Mouse (Mus musculus) gastrocnemius, adult 2 months (tissue): Measurements from ENCODE around the gene Bnipl. TPM values are rescaled to one million over a fixed set of nuclear protein-coding genes. Genes with fewer than 3 reads are reported as not detected.

Experiments
- DNase-seq: peaks from one replicate; pipeline ENCODE4 v3.0.0; 2022
- H3K27ac ChIP-seq: fragments of 200-600 bp; 2 replicates; pipeline ENCODE4 v1.8.1; 2022; ENCODE audit warnings: mild to moderate bottlenecking
- H3K4me3 ChIP-seq: fragments of 200-600 bp; 2 replicates; pipeline ENCODE4 v1.8.1; 2022; ENCODE audit warnings: mild to moderate bottlenecking, moderate library complexity
- CTCF ChIP-seq: fragments of 200-600 bp; IDR thresholded peaks from 2 replicates; pipeline ENCODE4 v1.8.1; 2022; ENCODE audit warnings: antibody characterized with exemption, mild to moderate bottlenecking, moderate library complexity
- intact Hi-C: fragments of 180-260 bp; cut with DNase I; formaldehyde crosslinking; loops from one replicate; pipeline ENCODE4 v1.15.1; 2025
- long read RNA-seq, 2 experiments: library from polyadenylated mRNA; stranded (forward); transcript quantifications; one replicate each; pipeline ENCODE4 v2.0.0; 2021
- total RNA-seq, 2 experiments: library from RNA; stranded (reverse); gene quantifications; 2 replicates each; pipeline ENCODE4 v1.2.3; 2021

The Bnipl gene
- under 1 TPM in 1 of 2 experiments, not detected in 1; 0.31 TPM for total RNA-seq
- long read RNA-seq, experiment 1: 0 reads
- long read RNA-seq, experiment 2: 0 reads

GRCm38 (mm10) chr3:95250783-95251424 lies at the start of gene Bnipl:
Gene Bnipl (minus strand): TSS chr3:95251193.
- TF ChIP-seq CTCF: no peak
- no peak for DNase-seq
- H3K4me3 ChIP-seq: no peak within 1 kb of the TSS
- no peak within 1 kb of the TSS for H3K27ac ChIP-seq
- intact Hi-C loops: no loop called here

- no peak for TF ChIP-seq CTCF
- intact Hi-C loops: no loop called here
- no peak for DNase-seq
- H3K4me3 ChIP-seq: no peak overlapping the region
- H3K27ac ChIP-seq: no peak overlapping the region
These were observed 47.0 kb upstream of the Bnipl start for GRCm38 (mm10) chr3:95298018-95298417.

- Histone ChIP-seq H3K4me3 (no peak overlapping the region), H3K27ac (no peak overlapping the region)
- intact Hi-C loops: no loop called here
- peak; percentile 76 for TF ChIP-seq CTCF
- no peak for DNase-seq
These were observed 45.1 kb upstream of the Bnipl start for GRCm38 (mm10) chr3:95296103-95296469.

DNA sequence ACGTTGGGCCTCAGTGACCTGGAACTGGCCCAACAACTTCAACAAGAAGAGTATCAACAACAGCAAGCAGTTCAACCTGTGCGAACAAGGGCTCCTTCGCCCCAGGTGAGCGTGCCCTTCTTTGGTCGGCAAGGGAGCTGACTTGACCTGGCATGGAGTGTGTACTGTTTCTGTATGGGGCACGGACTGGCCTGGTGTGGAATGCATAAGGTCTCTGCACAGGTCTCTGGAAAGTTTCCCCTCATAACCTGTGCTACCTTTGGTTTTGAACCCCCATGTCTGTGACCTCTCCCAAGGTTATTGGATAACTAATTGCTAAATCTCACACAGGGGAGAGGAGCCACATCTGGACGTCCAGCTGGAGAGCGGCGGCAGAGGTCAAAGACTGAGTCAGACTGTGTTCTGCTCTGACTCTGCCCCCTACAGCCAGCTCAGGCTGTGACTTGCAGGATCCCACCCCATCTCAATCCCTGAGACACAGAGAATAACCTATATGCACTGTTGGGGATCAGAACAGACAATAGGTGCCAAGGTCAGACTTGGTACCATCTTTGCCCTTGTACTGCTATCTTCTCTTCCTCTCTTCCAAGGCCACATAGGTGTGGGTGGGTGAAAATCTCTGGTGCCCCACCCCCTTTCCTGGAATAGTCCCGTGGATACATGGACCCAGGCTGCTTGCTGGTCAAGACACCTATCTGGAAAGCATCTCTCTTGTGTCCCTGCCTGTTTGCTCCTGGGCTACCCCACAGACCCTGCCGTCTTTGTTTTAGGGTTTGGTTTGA lies 44.5 kb upstream of the Bnipl start:
- no peak for DNase-seq
- intact Hi-C loops: no loop called here
- TF ChIP-seq CTCF: no peak
- Histone ChIP-seq H3K4me3 (no peak overlapping the region), H3K27ac (no peak overlapping the region; the same call in 1 of the 2 replicates)

DNA sequence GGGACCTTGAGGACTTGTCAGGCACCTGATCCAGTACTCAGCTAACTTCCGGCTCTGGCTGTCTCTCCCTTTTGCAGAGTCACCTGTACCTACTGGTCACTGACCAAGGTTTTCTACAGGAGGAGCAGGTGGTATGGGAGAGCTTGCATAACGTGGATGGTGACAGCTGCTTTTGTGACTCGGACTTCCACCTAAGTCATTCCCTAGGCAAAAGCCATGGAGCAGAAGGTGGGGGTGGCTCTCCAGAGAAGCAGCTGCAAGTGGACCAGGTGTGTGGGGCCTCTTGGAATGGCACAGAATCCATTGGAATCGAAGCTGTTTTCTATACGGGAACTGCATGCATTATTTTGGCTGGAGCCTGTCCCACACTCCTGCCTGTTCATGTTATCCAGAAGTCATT lies 43.7 kb upstream of the Bnipl start:
- TF ChIP-seq CTCF: no peak
- Histone ChIP-seq H3K4me3 (no peak overlapping the region), H3K27ac (no peak overlapping the region)
- no peak for DNase-seq
- intact Hi-C loops: no loop called here

GRCm38 (mm10) chr3:95294316-95294715 lies 43.3 kb upstream of the Bnipl start:
- Histone ChIP-seq H3K27ac (no peak overlapping the region), H3K4me3 (no peak overlapping the region)
- TF ChIP-seq CTCF: no peak
- no peak for DNase-seq
- intact Hi-C loops: no loop called here

GRCm38 (mm10) chr3:95293537-95293936 lies 42.5 kb upstream of the Bnipl start:
- no peak for DNase-seq
- intact Hi-C loops: no loop called here
- no peak overlapping the region for H3K4me3 ChIP-seq
- TF ChIP-seq CTCF: no peak
- H3K27ac ChIP-seq: peak overlapping the region; percentile 6; the same call in 1 of the 2 replicates

GRCm38 (mm10) chr3:95292899-95293298 lies 41.9 kb upstream of the Bnipl start:
- no peak for TF ChIP-seq CTCF
- intact Hi-C loops: no loop called here
- no peak for DNase-seq

DNA sequence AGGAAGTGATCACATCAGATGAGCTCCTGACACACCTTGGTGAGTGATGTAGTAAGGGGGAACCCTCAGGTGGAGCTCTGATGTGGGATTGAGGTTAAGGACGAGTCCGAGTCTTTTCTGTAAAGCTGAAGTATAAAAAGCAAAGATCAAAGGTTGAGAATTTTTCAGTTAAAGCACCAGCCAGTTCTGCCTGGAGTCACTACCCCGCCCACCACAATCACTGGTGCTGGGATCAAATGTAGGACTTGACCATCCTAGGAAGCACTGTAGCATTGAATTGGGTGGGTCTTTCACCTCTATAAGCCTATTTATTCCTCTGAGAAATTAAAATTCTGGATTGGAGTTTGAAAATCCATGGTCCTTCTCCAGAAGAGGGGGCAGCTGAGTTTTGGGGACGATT lies 40.0 kb upstream of the Bnipl start:
- Histone ChIP-seq H3K4me3 (no peak overlapping the region), H3K27ac (no peak overlapping the region)
- TF ChIP-seq CTCF: no peak
- DNase-seq: no peak
- intact Hi-C loops: no loop called here

More at GRCm38 (mm10) chr3:95292899-95293298, 41.9 kb upstream of the Bnipl start:
- Histone ChIP-seq H3K4me3 (no peak overlapping the region), H3K27ac (peak overlapping the region; percentile 6; the same call in 1 of the 2 replicates)

GRCm38 (mm10) chr3:95290156-95290555 lies 39.2 kb upstream of the Bnipl start:
- Histone ChIP-seq H3K27ac (no peak overlapping the region), H3K4me3 (no peak overlapping the region)
- DNase-seq: no peak
- no peak for TF ChIP-seq CTCF
- intact Hi-C loops: no loop called here

DNA sequence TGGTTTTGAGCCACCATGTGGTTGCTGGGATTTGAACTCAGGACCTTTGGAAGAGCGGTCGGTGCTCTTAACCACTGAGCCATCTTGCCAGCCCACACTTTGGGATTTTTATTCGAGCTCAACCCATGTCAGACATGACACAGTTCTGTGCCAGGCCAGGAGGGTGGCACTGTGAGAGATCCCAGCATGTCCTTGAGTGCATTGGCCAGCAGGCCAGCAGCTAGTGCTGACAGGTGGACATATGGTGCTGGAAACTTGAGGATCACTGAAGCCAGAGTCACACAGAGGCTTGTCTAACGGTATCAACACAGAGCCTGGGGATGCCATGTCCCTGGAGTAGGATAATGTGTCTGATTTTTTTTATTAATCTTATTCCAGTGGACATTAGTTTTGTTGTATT lies 38.4 kb upstream of the Bnipl start:
- intact Hi-C loops: no loop called here
- DNase-seq: no peak
- no peak overlapping the region for H3K27ac ChIP-seq
- TF ChIP-seq CTCF: no peak
- no peak overlapping the region for H3K4me3 ChIP-seq

- intact Hi-C loops: loop anchor here (2.0 kb wide), 1 partner anchor 23 kb away; no protein-coding TSS in a partner anchor
- Histone ChIP-seq H3K27ac (no peak overlapping the region), H3K4me3 (no peak overlapping the region)
- no peak for DNase-seq
- no peak for TF ChIP-seq CTCF
These were observed 36.5 kb upstream of the Bnipl start for GRCm38 (mm10) chr3:95287541-95287940.

DNA sequence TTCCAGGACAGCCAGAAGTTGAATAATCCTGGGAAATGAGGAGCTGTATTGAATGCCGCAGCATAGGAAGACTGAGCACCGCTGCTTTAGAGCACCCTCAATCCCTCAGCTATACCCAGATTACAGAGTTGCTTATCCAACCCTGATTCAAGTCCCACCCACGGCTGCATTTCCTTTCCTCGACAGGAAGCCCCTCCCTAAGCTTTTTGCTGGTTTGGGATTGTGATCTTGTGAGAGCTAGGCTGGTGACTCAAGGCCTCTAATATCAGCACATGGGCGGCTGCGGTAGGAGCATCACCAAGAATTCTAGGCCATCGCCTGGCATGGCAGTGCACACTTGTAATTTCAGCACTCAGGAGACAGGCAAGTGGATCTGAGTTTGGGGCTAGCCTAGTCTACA lies 35.5 kb upstream of the Bnipl start:
- Histone ChIP-seq H3K27ac (peak overlapping the region; percentile 66), H3K4me3 (peak overlapping the region; percentile 35)
- no peak for TF ChIP-seq CTCF
- no peak for DNase-seq
- intact Hi-C loops: loop anchor here (2.0 kb wide), 1 partner anchor 24 kb away; no protein-coding TSS in a partner anchor
